ENCODE assay signal across 8 mouse cellular contexts in genomic region chr5:53049046-53049445, GRCm38 (mm10). TPM values are rescaled to one million over a fixed set of nuclear protein-coding genes. Genes with fewer than 3 reads are reported as not detected.
DNase-seq lines count a peak whose midpoint lies in the region; ATAC-seq and TF ChIP-seq lines count a peak whose summit lies in the region.

No protein-coding gene starts in this region.

- H3K27me3 ChIP-seq in E14TG2a.4 (ENCODE audit: insufficient read depth, low read length), result peaks cover 55% of the 10 kb centered on the region
- peaks cover 39% of the 10 kb centered on the region for H3K27me3 ChIP-seq in hindbrain, embryonic 13.5 days
- peaks cover 23% of the 10 kb centered on the region for H3K27me3 ChIP-seq in limb, embryonic 15.5 days
- peaks cover 17% of the 10 kb centered on the region; the same call in 1 of the 2 replicates for H3K27me3 ChIP-seq in midbrain, embryonic 15.5 days (replicated peaks)

- H3K9me3 ChIP-seq in E14TG2a.4 (ENCODE audit: low read length), result peaks cover 13% of the 10 kb centered on the region
- H3K9me3 ChIP-seq in hindbrain, embryonic 13.5 days, result no peaks in the 10 kb centered on the region
- H3K9me3 ChIP-seq in limb, embryonic 15.5 days, result no peaks in the 10 kb centered on the region
- H3K9me3 ChIP-seq in midbrain, embryonic 15.5 days, result no peaks in the 10 kb centered on the region

- peak overlapping the region; percentile 74 for H3K4me3 ChIP-seq in E14TG2a.4 (replicated peaks; ENCODE audit: low read length)
- H3K4me3 ChIP-seq in hindbrain, embryonic 13.5 days, result peak overlapping the region; percentile 41
- peak overlapping the region; percentile 35 for H3K4me3 ChIP-seq in limb, embryonic 15.5 days
- H3K4me3 ChIP-seq in midbrain, embryonic 15.5 days, result peak overlapping the region; percentile 39

- H3K27ac ChIP-seq in hindbrain, embryonic 13.5 days, result no peak overlapping the region
- H3K27ac ChIP-seq in limb, embryonic 15.5 days, result no peak overlapping the region
- H3K27ac ChIP-seq in midbrain, embryonic 15.5 days, result no peak overlapping the region

- no peaks in the 10 kb centered on the region for H3K36me3 ChIP-seq in E14TG2a.4 (ENCODE audit: insufficient read depth, low read length)
- H3K36me3 ChIP-seq in hindbrain, embryonic 13.5 days, result no peaks in the 10 kb centered on the region
- no peaks in the 10 kb centered on the region for H3K36me3 ChIP-seq in limb, embryonic 15.5 days
- H3K36me3 ChIP-seq in midbrain, embryonic 15.5 days (replicated peaks), result no peaks in the 10 kb centered on the region

- peak overlapping the region; percentile 66 for H3K9ac ChIP-seq in hindbrain, embryonic 13.5 days
- no peak overlapping the region for H3K9ac ChIP-seq in limb, embryonic 15.5 days
- H3K9ac ChIP-seq in midbrain, embryonic 15.5 days, result peak overlapping the region; percentile 49

- peaks cover 15% of the 10 kb centered on the region; the same call in 1 of the 2 replicates for H3K4me1 ChIP-seq in E14TG2a.4 (replicated peaks; ENCODE audit: low read depth, low read length)
- H3K4me1 ChIP-seq in hindbrain, embryonic 13.5 days (replicated peaks), result peaks cover 10% of the 10 kb centered on the region
- peaks cover 6% of the 10 kb centered on the region for H3K4me1 ChIP-seq in limb, embryonic 15.5 days
- peaks cover 7% of the 10 kb centered on the region for H3K4me1 ChIP-seq in midbrain, embryonic 15.5 days

- peak; percentile 11 for DNase-seq in Muller cell, postnatal 12 days (ENCODE audit: inconsistent ontology term)
- DNase-seq in layer of hippocampus, adult 9-11 months, result no peak
- no peak for DNase-seq in left cerebral cortex, postnatal 14 days (ENCODE audit: low spot score in 2 of 2)
- DNase-seq in right cerebral cortex, postnatal 10 days (ENCODE audit: low spot score in 2 of 2), result no peak

- peak overlapping the region; percentile 72 for H3K4me2 ChIP-seq in hindbrain, embryonic 13.5 days
- H3K4me2 ChIP-seq in limb, embryonic 15.5 days, result peak overlapping the region; percentile 59
- H3K4me2 ChIP-seq in midbrain, embryonic 15.5 days, result peak overlapping the region; percentile 89

- WGBS in hindbrain, embryonic 13.5 days, result 2% methylated on average over 36 of the region's 39 CpGs
- WGBS in limb, embryonic 15.5 days, result 2% methylated on average over 39 of the region's 39 CpGs
- WGBS in midbrain, embryonic 15.5 days, result under 1% methylated on average over 39 of the region's 39 CpGs

- intact Hi-C loops in left cerebral cortex, postnatal 14 days (cut with DNase I), result no loop called here

- TF ChIP-seq CTCF in E14TG2a.4 (conservative IDR thresholded peaks at IDR 0.05; ENCODE audit: low read length), result no peak

- peak; percentile 68 for ATAC-seq in hindbrain, embryonic 13.5 days (ENCODE audit: low FRiP score)
- ATAC-seq in limb, embryonic 15.5 days (ENCODE audit: insufficient number of reproducible peaks, low FRiP score, low TSS enrichment, low read depth), result 0 out of 2 replicates have a peak, but pooled peaks have one; percentile 10
- peak; percentile 85 for ATAC-seq in midbrain, embryonic 15.5 days (replicated peaks)

RNA-seq across cellular contexts. Expression of gene Slc34a2, which starts 11.2 kb away (rescaled TPM):
- polyA plus RNA-seq in hindbrain, embryonic 13.5 days (2015; fragmentation: Nextera tagmentation; extraction: Ambion mirVana), result not detected in 2 replicates
- polyA plus RNA-seq in limb, embryonic 15.5 days (2015; fragmentation: Nextera tagmentation; extraction: Ambion mirVana), result 1.2 and 1.4 TPM in 2 replicates
- polyA plus RNA-seq in midbrain, embryonic 15.5 days (2015; fragmentation: Nextera tagmentation; extraction: Ambion mirVana), result 0.08 and 0.09 TPM in 2 replicates
- under 1 TPM in 1 of 2 experiments, not detected in 1; 0.40 TPM for total RNA-seq in left cerebral cortex, postnatal 14 days (2021)

Comparison
In these comparisons a context has a peak if more than half of its experiments do, and no peak if none do; other contexts are left out.
1. ATAC-seq: peak in every context shown above with its lines; median percentile 85 in midbrain, embryonic 15.5 days; 68 in hindbrain, embryonic 13.5 days; 10 in limb, embryonic 15.5 days.